Mouse (Mus musculus) kidney, embryonic 14.5 days (tissue): ENCODE measurements around the gene Hnrnph3. TPM values are rescaled to one million over a fixed set of nuclear protein-coding genes. Genes with fewer than 3 reads are reported as not detected.

Source experiments
- ATAC-seq: fragments of 200-750 bp; cut with Nextera tagmentation; 2 replicates; pipeline ENCODE4 v1.8.0; 2017; ENCODE audit warnings: moderate number of reproducible peaks, mild to moderate bottlenecking, moderate TSS enrichment, moderate library complexity; ENCODE audit not compliant: low FRiP score, low TSS enrichment
- H3K27ac ChIP-seq: fragments of 300-500 bp; sonication (generic); 2 replicates; pipeline ENCODE4 v1.5.1; 2014; ENCODE audit warnings: low read depth, mild to moderate bottlenecking, low read length, moderate library complexity, mixed read lengths
- H3K27me3 ChIP-seq: fragments of 300-500 bp; sonication (generic); 2 replicates; pipeline ENCODE4 v1.6.1; 2014; ENCODE audit warnings: mild to moderate bottlenecking, low read length; ENCODE audit not compliant: control insufficient read depth, insufficient read depth
- H3K36me3 ChIP-seq: fragments of 300-500 bp; sonication (generic); 2 replicates; pipeline ENCODE4 v1.6.1; 2014; ENCODE audit warnings: low read length, mixed read lengths; ENCODE audit not compliant: control insufficient read depth, insufficient read depth
- H3K4me1 ChIP-seq: fragments of 300-500 bp; sonication (generic); 2 replicates; pipeline ENCODE4 v1.6.1; 2014; ENCODE audit warnings: low read length, mixed read lengths; ENCODE audit not compliant: control insufficient read depth, insufficient read depth
- H3K4me2 ChIP-seq: fragments of 300-500 bp; sonication (generic); replicated peaks from 2 replicates; pipeline ENCODE4 v1.6.1; 2014; ENCODE audit warnings: low read depth, mild to moderate bottlenecking, low read length
- H3K4me3 ChIP-seq: fragments of 300-500 bp; sonication (generic); 2 replicates; pipeline ENCODE4 v1.5.1; 2014; ENCODE audit warnings: mild to moderate bottlenecking, low read length
- H3K9ac ChIP-seq: fragments of 300-500 bp; sonication (generic); 2 replicates; pipeline ENCODE4 v1.6.1; 2014; ENCODE audit warnings: low read depth, mild to moderate bottlenecking, low read length, moderate library complexity
- H3K9me3 ChIP-seq: fragments of 300-500 bp; sonication (generic); 2 replicates; pipeline ENCODE4 v1.6.1; 2016; ENCODE audit warnings: low read length; ENCODE audit not compliant: control insufficient read depth
- WGBS: fragments of 180-500 bp; shearing (Covaris S2); extraction: QIAGEN DNeasy Blood & Tissue Kit; methylation state at CpG from one replicate; pipeline ENCODE4 v1.1.7; 2014; 5-methylcytosine and 5-hydroxymethylcytosine counted together
- polyA plus RNA-seq: library from polyadenylated mRNA; unstranded; fragments of >200 nt; fragmentation: Nextera tagmentation; extraction: Ambion mirVana; gene quantifications from 2 replicates; pipeline ENCODE4 v1.2.1, GENCODE M21; 2014

Hnrnph3 gene
- polyA plus RNA-seq, 1 experiment from 2014 or later = 86.8 TPM

- H3K9ac ChIP-seq = peak overlapping the region; percentile 7; the same call in 1 of the 2 replicates
- no peaks in the 10 kb centered on the region for H3K36me3 ChIP-seq
- peak overlapping the region; percentile 98; the same call in 1 of the 2 replicates for H3K4me3 ChIP-seq
- peaks cover 21% of the 10 kb centered on the region for H3K4me1 ChIP-seq
- peak overlapping the region; percentile 100 for H3K27ac ChIP-seq
- H3K9me3 ChIP-seq = no peaks in the 10 kb centered on the region
- peak overlapping the region; percentile 64; the same call in 1 of the 2 replicates for H3K4me2 ChIP-seq
- no peak for ATAC-seq
- WGBS = 48% methylated on average over 6 of the region's 6 CpGs
- no peaks in the 10 kb centered on the region for H3K27me3 ChIP-seq
Observed at GRCm38 (mm10) chr10:63025491-63026011, 1.5 kb upstream of the Hnrnph3 start.

- peak overlapping the region; percentile 99; the same call in 1 of the 2 replicates for H3K9ac ChIP-seq
- H3K36me3 ChIP-seq = no peaks in the 10 kb centered on the region
- peak overlapping the region; percentile 64 for H3K4me2 ChIP-seq
- H3K27ac ChIP-seq = peak overlapping the region; percentile 100
- no peak for ATAC-seq
- H3K4me1 ChIP-seq = peaks cover 24% of the 10 kb centered on the region
- H3K4me3 ChIP-seq = peak overlapping the region; percentile 98
- no peaks in the 10 kb centered on the region for H3K27me3 ChIP-seq
- no peaks in the 10 kb centered on the region for H3K9me3 ChIP-seq
- 17% methylated on average over 2 of the region's 2 CpGs for WGBS
Observed at GRCm38 (mm10) chr10:63025016-63025415, 999 bp upstream of the Hnrnph3 start.

- peaks cover 24% of the 10 kb centered on the region for H3K4me1 ChIP-seq
- H3K4me3 ChIP-seq = peak overlapping the region; percentile 98
- H3K4me2 ChIP-seq = peak overlapping the region; percentile 64
- H3K27me3 ChIP-seq = no peaks in the 10 kb centered on the region
- H3K36me3 ChIP-seq = no peaks in the 10 kb centered on the region
- H3K9me3 ChIP-seq = no peaks in the 10 kb centered on the region
- peak; percentile 68 for ATAC-seq
- H3K9ac ChIP-seq = peak overlapping the region; percentile 99
- WGBS = under 1% methylated on average over 8 of the region's 8 CpGs
- H3K27ac ChIP-seq = peak overlapping the region; percentile 100
Observed at GRCm38 (mm10) chr10:63024580-63024910, 528 bp upstream of the Hnrnph3 start.

- peaks cover 2% of the 10 kb centered on the region; the same call in 1 of the 2 replicates for H3K36me3 ChIP-seq
- peak overlapping the region; percentile 100 for H3K27ac ChIP-seq
- peak overlapping the region; percentile 99 for H3K9ac ChIP-seq
- H3K4me3 ChIP-seq = peak overlapping the region; percentile 98
- peak overlapping the region; percentile 64; the same call in 1 of the 2 replicates for H3K4me2 ChIP-seq
- under 1% methylated on average over 56 of the region's 68 CpGs for WGBS
- H3K9me3 ChIP-seq = no peaks in the 10 kb centered on the region
- no peaks in the 10 kb centered on the region for H3K27me3 ChIP-seq
- peak; percentile 33 for ATAC-seq
- peaks cover 24% of the 10 kb centered on the region for H3K4me1 ChIP-seq
Observed at GRCm38 (mm10) chr10:63023121-63023748, 782 bp downstream of the Hnrnph3 start.

GRCm38 (mm10) chr10:63022541-63023120, 1.4 kb downstream of the Hnrnph3 start:
- H3K27me3 ChIP-seq = no peaks in the 10 kb centered on the region
- H3K4me3 ChIP-seq = peak overlapping the region; percentile 98
- no peak for ATAC-seq
- WGBS = under 1% methylated on average over 27 of the region's 27 CpGs
- peaks cover 24% of the 10 kb centered on the region for H3K4me1 ChIP-seq
- peak overlapping the region; percentile 100 for H3K27ac ChIP-seq
- peak overlapping the region; percentile 99 for H3K9ac ChIP-seq
- no peaks in the 10 kb centered on the region for H3K9me3 ChIP-seq
- H3K36me3 ChIP-seq = peaks cover 7% of the 10 kb centered on the region; the same call in 1 of the 2 replicates
- peak overlapping the region; percentile 64 for H3K4me2 ChIP-seq

- WGBS = 46% methylated on average over 4 of the region's 4 CpGs
- peak overlapping the region; percentile 99; the same call in 1 of the 2 replicates for H3K9ac ChIP-seq
Observed at GRCm38 (mm10) chr10:63021702-63022101, 2.3 kb downstream of the Hnrnph3 start.

GRCm38 (mm10) chr10:63019304-63019703, 4.7 kb downstream of the Hnrnph3 start:
- Histone ChIP-seq H3K36me3 (peaks cover 39% of the 10 kb centered on the region), H3K4me2 (no peak overlapping the region), H3K4me3 (no peak overlapping the region), H3K9ac (no peak overlapping the region), H3K9me3 (no peaks in the 10 kb centered on the region), H3K27ac (no peak overlapping the region), H3K27me3 (no peaks in the 10 kb centered on the region), H3K4me1 (peaks cover 13% of the 10 kb centered on the region)
- WGBS = 72% methylated on average over 6 of the region's 6 CpGs
- no peak for ATAC-seq

More at GRCm38 (mm10) chr10:63021702-63022101, 2.3 kb downstream of the Hnrnph3 start:
- Histone ChIP-seq H3K27me3 (no peaks in the 10 kb centered on the region), H3K4me3 (peak overlapping the region; percentile 98), H3K9me3 (no peaks in the 10 kb centered on the region), H3K36me3 (peaks cover 15% of the 10 kb centered on the region), H3K4me1 (peaks cover 24% of the 10 kb centered on the region), H3K27ac (no peak overlapping the region), H3K4me2 (peak overlapping the region; percentile 64)
- no peak for ATAC-seq

- no peak for ATAC-seq
- H3K36me3 ChIP-seq = peaks cover 85% of the 10 kb centered on the region
- H3K27ac ChIP-seq = no peak overlapping the region
- WGBS = 89% methylated on average over 9 of the region's 9 CpGs
- H3K9me3 ChIP-seq = no peaks in the 10 kb centered on the region
- no peaks in the 10 kb centered on the region for H3K27me3 ChIP-seq
- no peak overlapping the region for H3K4me2 ChIP-seq
- no peaks in the 10 kb centered on the region for H3K4me1 ChIP-seq
- H3K9ac ChIP-seq = no peak overlapping the region
- H3K4me3 ChIP-seq = no peak overlapping the region
Observed at GRCm38 (mm10) chr10:63014168-63014567, 9.8 kb downstream of the Hnrnph3 start.

- Histone ChIP-seq H3K9ac (no peak overlapping the region), H3K4me3 (no peak overlapping the region), H3K4me1 (no peaks in the 10 kb centered on the region), H3K9me3 (no peaks in the 10 kb centered on the region), H3K36me3 (peaks cover 87% of the 10 kb centered on the region), H3K27ac (no peak overlapping the region), H3K4me2 (no peak overlapping the region), H3K27me3 (no peaks in the 10 kb centered on the region)
- no peak for ATAC-seq
- WGBS = 77% methylated on average over 3 of the region's 3 CpGs
Observed at GRCm38 (mm10) chr10:63013476-63013875, 10.5 kb downstream of the Hnrnph3 start.
